In the genomic region with DNA sequence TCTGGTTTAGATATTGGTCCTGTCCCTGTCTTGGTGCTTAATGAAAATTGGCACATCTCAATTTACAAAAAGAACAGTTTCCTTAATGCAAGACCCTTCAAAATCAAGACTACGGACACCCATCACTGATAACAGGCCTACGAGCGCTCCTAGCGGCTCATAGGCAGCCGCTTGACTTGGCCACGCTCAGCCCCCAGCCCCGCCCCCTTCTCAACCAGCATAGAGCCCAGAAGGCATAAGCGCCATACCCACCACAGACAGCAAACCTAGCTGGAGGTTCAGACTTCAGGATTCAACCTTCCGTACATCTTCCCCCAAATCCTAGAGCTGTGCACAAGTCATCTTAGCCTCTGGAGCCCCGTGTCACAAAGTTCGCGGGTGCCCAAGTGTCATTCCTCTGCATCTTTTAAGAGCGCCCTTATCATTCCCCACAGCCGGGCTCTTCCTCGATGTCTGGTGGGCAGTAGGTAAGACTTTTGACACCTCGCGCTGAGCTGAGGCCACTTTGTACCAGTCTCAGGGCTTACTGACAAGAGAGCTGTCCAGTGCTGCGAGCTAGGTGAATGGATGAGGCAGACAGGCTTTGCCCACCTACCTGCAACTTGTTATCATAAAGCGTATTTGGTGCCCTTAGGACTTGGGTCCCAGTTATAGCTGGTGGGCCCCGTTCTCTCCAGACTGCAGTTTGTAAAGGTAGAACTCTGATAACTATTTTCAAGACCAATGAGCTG, we compare ENCODE assay signal across 10 mouse cellular contexts. TPM values are rescaled to one million over a fixed set of nuclear protein-coding genes. Genes with fewer than 3 reads are reported as not detected.
DNase-seq lines count a peak whose midpoint lies in the region; ATAC-seq and TF ChIP-seq lines count a peak whose summit lies in the region.
"Had no signal": no experiment of that assay in that cellular context is flagged by ENCODE, and none has a peak within 500 bp of the region (broad histone marks: within the 10 kb centered on the region; RNA-seq: fewer than 3 reads in every experiment).

No protein-coding gene starts in this region.

- WGBS in forebrain, embryonic 11.5 days = 46% methylated on average over 20 of the region's 20 CpGs
- 48% methylated on average over 20 of the region's 20 CpGs for WGBS in forebrain, embryonic 12.5 days
- 30% methylated on average over 20 of the region's 20 CpGs for WGBS in lung, postnatal 0 days
- 37% methylated on average over 20 of the region's 20 CpGs for WGBS in liver, postnatal 0 days (ENCODE audit: insufficient replicate concordance)

- no peaks in the 10 kb centered on the region for H3K4me1 ChIP-seq in forebrain, embryonic 11.5 days (replicated peaks; ENCODE audit: control insufficient read depth, insufficient read depth, low read length)
- H3K4me1 ChIP-seq in forebrain, embryonic 12.5 days = peaks cover 18% of the 10 kb centered on the region
- no peaks in the 10 kb centered on the region for H3K4me1 ChIP-seq in lung, postnatal 0 days (ENCODE audit: insufficient read depth, low read depth, low read length)
- H3K4me1 ChIP-seq in G1E (ENCODE audit: insufficient read depth, low read depth, low read length) = peaks cover 38% of the 10 kb centered on the region
- peaks cover 8% of the 10 kb centered on the region for H3K4me1 ChIP-seq in liver, postnatal 0 days (ENCODE audit: insufficient read depth)

- H3K4me3 ChIP-seq in forebrain, embryonic 11.5 days (ENCODE audit: low read depth, low read length) = no peak overlapping the region
- no peak overlapping the region for H3K4me3 ChIP-seq in forebrain, embryonic 12.5 days (replicated peaks)
- no peak overlapping the region for H3K4me3 ChIP-seq in lung, postnatal 0 days (ENCODE audit: low read depth, low read length)
- H3K4me3 ChIP-seq in G1E (ENCODE audit: low read depth, low read length) = no peak overlapping the region
- no peak overlapping the region for H3K4me3 ChIP-seq in liver, postnatal 0 days (ENCODE audit: low read depth, low read length)
- H3K4me3 ChIP-seq: erythroblast, embryonic 14.5 days; stomach, embryonic 15.5 days had no signal

- peak; percentile 23 for TF ChIP-seq CTCF in lung, postnatal 0 days (IDR thresholded peaks at IDR 0.05)
- TF ChIP-seq CTCF in G1E (IDR thresholded peaks at IDR 0.05; ENCODE audit: low read depth, low read length) = peak; percentile 46; the same call in 1 of the 2 replicates
- peak; percentile 27 for TF ChIP-seq CTCF in liver, postnatal 0 days (IDR thresholded peaks at IDR 0.05; ENCODE audit: low read depth)

- no peak overlapping the region for H3K4me2 ChIP-seq in forebrain, embryonic 11.5 days (ENCODE audit: low read depth, low read length, severe bottlenecking)
- no peak overlapping the region for H3K4me2 ChIP-seq in forebrain, embryonic 12.5 days
- no peak overlapping the region for H3K4me2 ChIP-seq in lung, postnatal 0 days (replicated peaks; ENCODE audit: low read depth, low read length)
- H3K4me2 ChIP-seq in liver, postnatal 0 days (ENCODE audit: low read depth, low read length) = no peak overlapping the region
- H3K4me2 ChIP-seq: stomach, embryonic 15.5 days had no signal

- H3K36me3 ChIP-seq in forebrain, embryonic 11.5 days (ENCODE audit: control insufficient read depth, insufficient read depth, low read length) = peaks cover 8% of the 10 kb centered on the region; the same call in 1 of the 2 replicates
- H3K36me3 ChIP-seq in forebrain, embryonic 12.5 days (replicated peaks) = peaks cover 27% of the 10 kb centered on the region
- H3K36me3 ChIP-seq in lung, postnatal 0 days (ENCODE audit: insufficient read depth, low read length) = peaks cover 10% of the 10 kb centered on the region; the same call in 1 of the 2 replicates
- peaks cover 51% of the 10 kb centered on the region for H3K36me3 ChIP-seq in G1E (replicated peaks)
- H3K36me3 ChIP-seq in liver, postnatal 0 days (replicated peaks; ENCODE audit: insufficient read depth, low read length) = peaks cover 18% of the 10 kb centered on the region

- H3K9me3 ChIP-seq in forebrain, embryonic 11.5 days (ENCODE audit: control insufficient read depth, low read length) = no peaks in the 10 kb centered on the region
- H3K9me3 ChIP-seq in forebrain, embryonic 12.5 days = no peaks in the 10 kb centered on the region
- no peaks in the 10 kb centered on the region for H3K9me3 ChIP-seq in lung, postnatal 0 days (ENCODE audit: low read length)
- H3K9me3 ChIP-seq in G1E (replicated peaks) = no peaks in the 10 kb centered on the region
- H3K9me3 ChIP-seq in liver, postnatal 0 days (ENCODE audit: low read length) = no peaks in the 10 kb centered on the region
- H3K9me3 ChIP-seq: stomach, embryonic 15.5 days had no signal

- H3K9ac ChIP-seq in forebrain, embryonic 11.5 days (ENCODE audit: low read length) = no peak overlapping the region
- H3K9ac ChIP-seq in forebrain, embryonic 12.5 days = no peak overlapping the region
- no peak overlapping the region for H3K9ac ChIP-seq in lung, postnatal 0 days (replicated peaks; ENCODE audit: low read depth)
- H3K9ac ChIP-seq in liver, postnatal 0 days (replicated peaks) = no peak overlapping the region
- H3K9ac ChIP-seq: stomach, embryonic 15.5 days had no signal

- no peak for TF ChIP-seq EP300 in lung, postnatal 0 days (IDR thresholded peaks at IDR 0.05)
- no peak for TF ChIP-seq EP300 in liver, postnatal 0 days (IDR thresholded peaks at IDR 0.05; ENCODE audit: low read depth)

- no peaks in the 10 kb centered on the region for H3K27me3 ChIP-seq in forebrain, embryonic 11.5 days (ENCODE audit: control insufficient read depth, insufficient read depth, low read length)
- no peaks in the 10 kb centered on the region for H3K27me3 ChIP-seq in forebrain, embryonic 12.5 days
- H3K27me3 ChIP-seq in lung, postnatal 0 days (replicated peaks; ENCODE audit: insufficient read depth, low read length) = no peaks in the 10 kb centered on the region
- H3K27me3 ChIP-seq in G1E (ENCODE audit: insufficient read depth, low read length) = no peaks in the 10 kb centered on the region
- H3K27me3 ChIP-seq in liver, postnatal 0 days (ENCODE audit: insufficient read depth, low read length) = no peaks in the 10 kb centered on the region
- H3K27me3 ChIP-seq: stomach, embryonic 15.5 days had no signal

- peak; percentile 72 for DNase-seq in forebrain, embryonic 11.5 days (ENCODE audit: low spot score)
- no peak for DNase-seq in lung, postnatal 0 days (ENCODE audit: low spot score)
- DNase-seq in lung, adult 18-20 months = no peak
- peak; percentile 54 for DNase-seq in G1E (ENCODE audit: low spot score)
- peak; percentile 59 for DNase-seq in liver, postnatal 0 days
- no peak for DNase-seq in c-Kit-positive CD71-positive TER-119-positive erythroid progenitor cells, embryonic 14.5 days (ENCODE audit: low spot score)

- no peak for ATAC-seq in forebrain, embryonic 11.5 days (replicated peaks; ENCODE audit: low FRiP score)
- ATAC-seq in forebrain, embryonic 12.5 days (ENCODE audit: low FRiP score) = no peak
- ATAC-seq in lung, postnatal 0 days = no peak
- ATAC-seq in G1E (ENCODE audit: extremely low read depth, insufficient number of reproducible peaks, low FRiP score, poor library complexity, severe bottlenecking) = peak; percentile 35; the same call in 1 of the 2 replicates
- ATAC-seq in liver, postnatal 0 days = no peak
- ATAC-seq in cerebellum, adult (ENCODE audit: insufficient number of reproducible peaks, low FRiP score, low TSS enrichment) = no peak

- no peak overlapping the region for H3K27ac ChIP-seq in forebrain, embryonic 11.5 days (ENCODE audit: low read depth, low read length)
- no peak overlapping the region for H3K27ac ChIP-seq in forebrain, embryonic 12.5 days
- H3K27ac ChIP-seq in lung, postnatal 0 days (ENCODE audit: low read length) = no peak overlapping the region
- no peak overlapping the region for H3K27ac ChIP-seq in liver, postnatal 0 days (ENCODE audit: low read depth)
- H3K27ac ChIP-seq: stomach, embryonic 15.5 days had no signal

RNA-seq across cellular contexts. Expression of a gene that starts 3.7 kb away (rescaled TPM):
- 1,000 and 1,067 TPM in 2 replicates for polyA plus RNA-seq in forebrain, embryonic 11.5 days (2014; fragmentation: Nextera tagmentation; extraction: Ambion mirVana)
- polyA plus RNA-seq in forebrain, embryonic 12.5 days (2016; fragmentation: Nextera tagmentation; extraction: Ambion mirVana) = 758 and 840 TPM in 2 replicates
- 997 and 1,182 TPM in 2 replicates for polyA plus RNA-seq in lung, postnatal 0 days (2015; fragmentation: Nextera tagmentation; extraction: Ambion mirVana)
- total RNA-seq in G1E (2014; fragmentation: Nextera tagmentation) = 2,957 and 3,127 TPM in 2 replicates
- 4,483 and 5,713 TPM in 2 replicates for total RNA-seq in G1E (2017)
- 43,340 and 52,062 TPM in 2 replicates for polyA plus RNA-seq in G1E (2012)
- 1,022 and 1,029 TPM in 2 replicates for polyA plus RNA-seq in liver, postnatal 0 days (2015; fragmentation: Nextera tagmentation; extraction: Ambion mirVana)

RNA-seq across cellular contexts. Expression of a gene that starts 35.9 kb away (rescaled TPM):
- 124 and 132 TPM in 2 replicates for polyA plus RNA-seq in forebrain, embryonic 11.5 days (2014; fragmentation: Nextera tagmentation; extraction: Ambion mirVana)
- polyA plus RNA-seq in forebrain, embryonic 12.5 days (2016; fragmentation: Nextera tagmentation; extraction: Ambion mirVana) = 104 and 106 TPM in 2 replicates
- polyA plus RNA-seq in lung, postnatal 0 days (2015; fragmentation: Nextera tagmentation; extraction: Ambion mirVana) = 7.7 and 11.0 TPM in 2 replicates
- total RNA-seq in G1E (2014; fragmentation: Nextera tagmentation) (280 and 288 TPM in 2 replicates), G1E (2017) (188 and 271 TPM in 2 replicates)
- 36.0 and 48.7 TPM in 2 replicates for polyA plus RNA-seq in G1E (2012)
- polyA plus RNA-seq in liver, postnatal 0 days (2015; fragmentation: Nextera tagmentation; extraction: Ambion mirVana) = 23.8 and 28.8 TPM in 2 replicates

Comparison
In these comparisons a context has a peak if more than half of its experiments do, and no peak if none do; other contexts are left out.
1. DNase-seq: peak in forebrain, embryonic 11.5 days (single experiment), G1E (single experiment) and liver, postnatal 0 days (single experiment); none in lung, postnatal 0 days (single experiment), lung, adult 18-20 months (0 of 2) and c-Kit-positive CD71-positive TER-119-positive erythroid progenitor cells, embryonic 14.5 days (single experiment).
2. RNA of a gene that starts 3.7 kb away (polyA plus RNA-seq): 43,340 to 52,062 TPM in G1E; 997 to 1,182 TPM in lung, postnatal 0 days, 1,022 to 1,029 TPM in liver, postnatal 0 days, 1,000 to 1,067 TPM in forebrain, embryonic 11.5 days and 758 to 840 TPM in forebrain, embryonic 12.5 days; every median in the first group is over 10 times any median in the second.
3. Peak in every context shown above with its lines, with median percentiles within 50 percentile points of each other: CTCF ChIP-seq.